Mouse (Mus musculus): ENCODE data around the gene Pld2.
"Not testable (repeated sequence)": the region's sequence is repeated elsewhere in the genome, so short reads cannot be mapped to it uniquely, and the experiment has no call there.

Gene Pld2

GRCm38 (mm10) chr11:70539877-70540587 lies at the start of gene Pld2:
TSS of gene Pld2 (plus strand) at chr11:70540064.
- peak; percentile 83 for DNase-seq (ENCODE audit: low read depth, low spot score)

- DNase-seq (ENCODE audit: low read depth, low spot score) = no peak
These were observed 40.0 kb upstream of the Pld2 start for GRCm38 (mm10) chr11:70499566-70500475.

- DNase-seq (ENCODE audit: low read depth, low spot score) = no peak
These were observed 39.4 kb upstream of the Pld2 start for GRCm38 (mm10) chr11:70500476-70500812.

- no peak for DNase-seq (ENCODE audit: low read depth, low spot score)
These were observed 37.8 kb upstream of the Pld2 start for GRCm38 (mm10) chr11:70502018-70502417.

- DNase-seq (ENCODE audit: low read depth, low spot score) = no peak
These were observed 34.9 kb upstream of the Pld2 start, which contains the start of gene Tm4sf5 for GRCm38 (mm10) chr11:70504970-70505369. TSS of gene Tm4sf5 (plus strand) at chr11:70505244.

GRCm38 (mm10) chr11:70506385-70506784 lies 33.5 kb upstream of the Pld2 start:
- peak; percentile 53 for DNase-seq (ENCODE audit: low read depth, low spot score)

- no peak for DNase-seq (ENCODE audit: low read depth, low spot score)
These were observed 32.8 kb upstream of the Pld2 start for GRCm38 (mm10) chr11:70506962-70507515.

- no peak for DNase-seq (ENCODE audit: low read depth, low spot score)
These were observed 29.9 kb upstream of the Pld2 start for GRCm38 (mm10) chr11:70509753-70510564.

GRCm38 (mm10) chr11:70511242-70511641 lies 28.6 kb upstream of the Pld2 start:
- no peak for DNase-seq (ENCODE audit: low read depth, low spot score)

GRCm38 (mm10) chr11:70511825-70512224 lies 28.0 kb upstream of the Pld2 start:
- no peak for DNase-seq (ENCODE audit: low read depth, low spot score)

- no peak for DNase-seq (ENCODE audit: low read depth, low spot score)
These were observed 27.0 kb upstream of the Pld2 start for GRCm38 (mm10) chr11:70512709-70513342.

GRCm38 (mm10) chr11:70513520-70513919 lies 26.3 kb upstream of the Pld2 start:
- peak; percentile 70 for DNase-seq (ENCODE audit: low read depth, low spot score)

- no peak for DNase-seq (ENCODE audit: low read depth, low spot score)
These were observed 25.6 kb upstream of the Pld2 start, which contains the start of gene Vmo1 for GRCm38 (mm10) chr11:70514288-70514687. TSS of gene Vmo1 (minus strand) at chr11:70514616.

GRCm38 (mm10) chr11:70516352-70516751 lies 23.5 kb upstream of the Pld2 start:
- no peak for DNase-seq (ENCODE audit: low read depth, low spot score)

GRCm38 (mm10) chr11:70518436-70518835 lies 21.4 kb upstream of the Pld2 start:
- no peak for DNase-seq (ENCODE audit: low read depth, low spot score)

GRCm38 (mm10) chr11:70518923-70519322 lies 20.9 kb upstream of the Pld2 start, which contains the start of gene Gltpd2:
TSS of gene Gltpd2 (plus strand) at chr11:70519196.
- no peak for DNase-seq (ENCODE audit: low read depth, low spot score)

- DNase-seq (ENCODE audit: low read depth, low spot score) = no peak
These were observed 19.6 kb upstream of the Pld2 start for GRCm38 (mm10) chr11:70520178-70520769.

GRCm38 (mm10) chr11:70523306-70523989 lies 16.4 kb upstream of the Pld2 start:
- not testable (repeated sequence) for DNase-seq (ENCODE audit: low read depth, low spot score)

- no peak for DNase-seq (ENCODE audit: low read depth, low spot score)
These were observed 15.1 kb upstream of the Pld2 start for GRCm38 (mm10) chr11:70524782-70525181.

- DNase-seq (ENCODE audit: low read depth, low spot score) = peak; percentile 97
These were observed 14.6 kb upstream of the Pld2 start, which contains the start of gene Psmb6 for GRCm38 (mm10) chr11:70525184-70525678. TSS of gene Psmb6 (plus strand) at chr11:70525367.

Measured in skeletal muscle tissue, adult 2 months (tissue).